Mouse (Mus musculus) heart, embryonic 13.5 days (tissue): ENCODE results near the gene Manbal. TPM values are rescaled to one million over a fixed set of nuclear protein-coding genes. Genes with fewer than 3 reads are reported as not detected.

Experiments
- ATAC-seq: fragments of 200-750 bp; cut with Nextera tagmentation; 2 replicates; pipeline ENCODE4 v1.8.0; 2017; ENCODE audit warnings: moderate TSS enrichment; ENCODE audit not compliant: insufficient number of reproducible peaks, low FRiP score, low TSS enrichment; ENCODE audit errors: extremely low read depth
- H3K27ac ChIP-seq: fragments of 300-500 bp; sonication (generic); replicated peaks from 2 replicates; pipeline ENCODE4 v1.5.1; 2015; ENCODE audit warnings: moderate library complexity, mild to moderate bottlenecking, inconsistent platforms
- H3K27me3 ChIP-seq: fragments of 300-500 bp; sonication (generic); replicated peaks from 2 replicates; pipeline ENCODE4 v1.6.1; 2015; ENCODE audit warnings: mild to moderate bottlenecking, inconsistent platforms
- H3K36me3 ChIP-seq: fragments of 300-500 bp; sonication (generic); 2 replicates; pipeline ENCODE4 v1.6.1; 2015; ENCODE audit warnings: mild to moderate bottlenecking, inconsistent platforms
- H3K4me1 ChIP-seq: fragments of 300-500 bp; sonication (generic); 2 replicates; pipeline ENCODE4 v1.6.1; 2015; ENCODE audit warnings: inconsistent platforms
- H3K4me2 ChIP-seq: fragments of 300-500 bp; sonication (generic); 2 replicates; pipeline ENCODE4 v1.6.1; 2015; ENCODE audit warnings: inconsistent platforms, mild to moderate bottlenecking, moderate library complexity
- H3K4me3 ChIP-seq: fragments of 300-500 bp; sonication (generic); 2 replicates; pipeline ENCODE4 v1.5.1; 2015; ENCODE audit warnings: moderate library complexity, mild to moderate bottlenecking, inconsistent platforms
- H3K9ac ChIP-seq: fragments of 300-500 bp; sonication (generic); 2 replicates; pipeline ENCODE4 v1.6.1; 2015; ENCODE audit warnings: inconsistent platforms, mild to moderate bottlenecking, moderate library complexity
- H3K9me3 ChIP-seq: fragments of 300-500 bp; sonication (generic); 2 replicates; pipeline ENCODE4 v1.6.1; 2016; ENCODE audit warnings: inconsistent platforms
- WGBS: fragments of 180-500 bp; shearing (Covaris S2); methylation state at CpG from one replicate; pipeline ENCODE4 v1.1.7; 2015; ENCODE audit warnings: mixed read lengths; 5-methylcytosine and 5-hydroxymethylcytosine counted together
- polyA plus RNA-seq: library from polyadenylated mRNA; unstranded; fragments of >200 nt; fragmentation: Nextera tagmentation; extraction: Ambion mirVana; gene quantifications from 2 replicates; pipeline ENCODE4 v1.2.1, GENCODE M21; 2015

The Manbal gene
- polyA plus RNA-seq, 1 experiment from 2014 or later, result 65.4 TPM

DNA sequence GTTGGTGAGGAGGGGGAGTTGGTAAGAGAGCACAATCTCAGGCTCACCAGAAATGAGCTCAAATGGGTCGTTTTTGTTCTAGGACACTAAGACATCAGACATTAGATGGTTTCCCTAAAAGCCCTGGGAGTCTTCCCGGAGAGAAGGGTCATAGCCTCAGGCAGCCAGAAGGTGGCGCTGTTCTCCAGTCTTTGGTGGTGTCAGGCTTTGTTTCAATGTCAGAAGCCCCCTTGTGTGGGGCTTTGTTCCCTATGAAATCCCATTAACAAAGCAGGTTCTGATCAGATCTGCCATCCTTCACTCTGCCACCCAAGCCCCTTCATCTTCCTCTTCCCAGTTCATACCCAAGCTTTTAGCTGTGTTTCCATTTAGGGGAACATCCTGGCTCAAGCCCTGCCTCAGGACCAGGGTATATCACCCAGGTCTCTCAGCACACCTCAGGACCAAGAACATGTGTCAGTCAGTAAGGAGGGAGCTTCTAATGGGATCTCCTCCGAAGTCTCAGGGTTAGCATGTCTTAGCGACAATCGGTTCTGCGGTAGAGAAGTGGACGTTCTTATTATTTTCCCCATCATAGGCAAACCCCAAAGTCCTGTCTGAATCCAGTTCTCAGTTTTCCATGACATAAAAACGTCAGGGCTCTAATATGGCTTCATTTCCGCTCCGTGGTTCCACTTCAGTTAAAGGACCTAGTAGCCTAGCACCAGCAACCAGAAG is 25.7 kb upstream of the Manbal start:
- no peak overlapping the region for H3K4me3 ChIP-seq
- no peak overlapping the region for H3K4me2 ChIP-seq
- H3K9me3 ChIP-seq, result no peaks in the 10 kb centered on the region
- 39% methylated on average over 11 of the region's 11 CpGs for WGBS
- H3K4me1 ChIP-seq, result peaks cover 10% of the 10 kb centered on the region; the same call in 1 of the 2 replicates
- H3K27ac ChIP-seq, result no peak overlapping the region
- H3K36me3 ChIP-seq, result no peaks in the 10 kb centered on the region
- no peak overlapping the region for H3K9ac ChIP-seq
- no peak for ATAC-seq
- H3K27me3 ChIP-seq, result peaks cover 4% of the 10 kb centered on the region

DNA sequence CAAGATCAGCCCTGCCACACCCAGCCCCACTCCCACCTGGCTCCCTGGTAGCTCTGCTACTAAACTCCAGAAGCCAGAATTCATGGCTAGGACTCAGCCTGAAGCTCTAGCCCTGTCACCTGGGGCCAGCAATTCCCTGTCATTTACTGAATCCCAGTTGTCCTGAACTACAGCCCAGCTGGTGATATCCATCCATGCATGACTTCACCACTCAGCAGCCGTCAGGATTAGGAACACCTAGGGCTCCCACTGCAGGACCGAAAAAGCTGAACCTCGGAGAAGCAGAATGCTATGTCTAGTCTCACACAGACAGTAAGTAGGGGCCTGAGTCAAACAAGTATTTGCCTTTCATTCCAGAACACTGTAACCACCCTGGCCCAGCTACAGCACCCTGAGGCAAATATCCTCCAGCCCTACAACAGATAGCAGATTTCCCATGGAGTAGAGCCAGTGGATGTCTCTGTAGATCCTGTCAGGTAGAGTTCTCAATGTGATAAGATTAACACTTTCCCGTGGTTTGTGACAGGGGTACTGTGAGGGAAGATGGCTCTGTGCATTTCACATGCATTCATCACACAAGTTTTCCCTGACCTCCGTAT is 25.0 kb upstream of the Manbal start:
- H3K4me2 ChIP-seq, result no peak overlapping the region
- H3K36me3 ChIP-seq, result no peaks in the 10 kb centered on the region
- H3K4me3 ChIP-seq, result no peak overlapping the region
- WGBS, result 45% methylated on average over 5 of the region's 5 CpGs
- H3K27me3 ChIP-seq, result peaks cover 4% of the 10 kb centered on the region
- no peak overlapping the region for H3K9ac ChIP-seq
- no peak for ATAC-seq
- no peak overlapping the region for H3K27ac ChIP-seq
- peaks cover 11% of the 10 kb centered on the region for H3K4me1 ChIP-seq
- no peaks in the 10 kb centered on the region for H3K9me3 ChIP-seq

DNA sequence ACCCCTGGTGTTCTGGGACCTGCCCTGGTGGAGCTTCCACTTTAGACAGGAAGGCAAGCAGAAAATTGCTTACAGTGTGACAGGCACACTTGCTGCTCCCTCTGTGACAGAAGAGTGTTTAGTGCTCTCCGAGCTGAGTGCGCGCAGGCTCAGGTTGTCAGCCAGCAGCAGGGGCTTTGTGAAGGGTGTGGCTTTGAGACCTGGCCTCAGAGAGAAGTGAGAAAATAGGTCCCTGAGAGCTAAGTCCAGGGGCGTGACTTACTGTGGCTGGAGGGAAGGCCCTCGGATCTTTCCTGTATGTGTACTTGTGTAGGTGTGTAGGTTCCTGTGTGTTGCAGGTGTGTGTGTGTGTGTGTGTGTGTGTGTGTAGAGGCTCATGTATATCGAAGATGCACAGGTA is 24.1 kb upstream of the Manbal start:
- Histone ChIP-seq H3K36me3 (no peaks in the 10 kb centered on the region), H3K4me1 (peaks cover 15% of the 10 kb centered on the region), H3K27me3 (peaks cover 4% of the 10 kb centered on the region), H3K9ac (no peak overlapping the region), H3K4me3 (no peak overlapping the region), H3K27ac (no peak overlapping the region), H3K4me2 (no peak overlapping the region), H3K9me3 (no peaks in the 10 kb centered on the region)
- WGBS, result 63% methylated on average over 6 of the region's 6 CpGs
- ATAC-seq, result no peak

DNA sequence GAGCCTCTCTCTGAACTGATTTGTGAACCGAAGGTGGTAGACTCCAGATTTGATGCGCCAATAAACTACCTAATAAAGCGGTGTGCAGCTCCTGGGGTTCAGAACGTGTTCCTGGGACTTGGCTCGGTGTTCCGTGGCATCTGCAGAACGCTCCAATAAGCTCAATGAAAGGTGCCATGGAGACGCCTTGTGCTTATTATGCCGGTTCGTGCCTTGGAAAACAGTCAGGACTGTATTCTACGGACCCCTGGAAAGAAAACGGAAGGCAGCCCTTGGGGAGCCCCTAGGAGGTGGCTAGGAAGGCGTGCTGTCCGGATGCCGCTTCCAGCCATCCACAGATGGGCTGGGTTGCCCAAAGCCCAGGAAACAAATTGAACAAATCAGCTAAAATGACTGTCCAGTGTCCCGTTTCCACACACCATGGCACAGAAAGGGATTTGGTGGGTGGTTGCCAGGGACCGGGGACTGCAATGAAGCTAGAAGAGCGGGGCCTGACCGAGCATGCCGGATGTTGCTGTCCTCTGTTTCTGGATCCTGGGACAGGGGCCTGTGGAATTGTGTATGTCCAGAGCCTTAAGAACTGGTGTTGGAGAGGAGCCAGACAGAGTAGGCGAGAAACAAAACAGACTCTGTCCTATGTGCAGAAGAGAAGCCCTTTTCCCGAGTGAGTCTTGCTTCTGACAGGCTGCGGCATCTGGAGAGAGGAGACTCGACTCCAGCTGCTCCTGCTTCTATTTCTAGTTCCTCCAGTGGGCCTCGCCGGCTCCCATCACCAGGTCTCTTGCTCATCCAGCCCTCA is 19.8 kb upstream of the Manbal start, which contains the start of gene Ghrh:
TSS of gene Ghrh (minus strand) at position 146 of the 799 bp plus-strand sequence.
- Histone ChIP-seq H3K27ac (peak within 1 kb of the TSS; percentile 85), H3K36me3 (no peaks in the 10 kb centered on the region), H3K9ac (peak within 1 kb of the TSS; percentile 64), H3K4me3 (no peak within 1 kb of the TSS), H3K4me2 (peak within 1 kb of the TSS; percentile 37; the same call in 1 of the 2 replicates), H3K4me1 (peaks cover 9% of the 10 kb centered on the region), H3K27me3 (no peaks in the 10 kb centered on the region; the same call in 1 of the 2 replicates), H3K9me3 (no peaks in the 10 kb centered on the region)
- no peak for ATAC-seq
- 66% methylated on average over 26 of the region's 26 CpGs for WGBS

DNA sequence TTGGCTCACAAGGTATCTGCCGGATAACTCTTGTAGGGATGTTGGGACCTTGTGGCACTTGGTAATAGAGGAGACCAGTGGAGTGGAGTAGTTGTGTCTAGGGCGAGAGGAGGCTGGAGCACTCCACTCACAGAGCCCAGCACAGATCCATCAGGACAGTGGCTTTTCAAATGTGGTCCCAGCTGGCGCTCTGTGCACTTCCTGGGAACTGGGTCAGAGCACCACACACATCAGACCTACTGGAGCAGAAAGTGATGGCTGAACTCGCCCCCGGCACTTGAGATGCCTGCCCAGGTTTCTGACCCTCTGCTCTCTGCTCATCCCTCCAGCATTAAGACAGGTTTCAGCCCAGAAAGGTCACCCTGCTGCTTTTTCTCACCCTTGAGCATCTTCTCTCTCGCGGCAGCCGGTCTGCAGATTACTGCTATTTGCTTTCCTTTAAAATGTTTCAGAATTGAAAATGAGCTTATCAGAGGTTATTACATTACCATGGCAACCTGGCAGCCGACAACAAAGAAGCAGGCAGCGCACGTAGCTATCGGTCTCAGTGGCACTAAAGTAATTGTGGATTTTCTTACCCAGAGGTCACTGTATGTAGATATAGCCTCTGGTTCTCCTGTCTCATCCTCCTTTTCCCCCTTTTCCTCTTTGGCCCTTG is 18.1 kb upstream of the Manbal start:
- H3K36me3 ChIP-seq, result no peaks in the 10 kb centered on the region
- no peaks in the 10 kb centered on the region; the same call in 1 of the 2 replicates for H3K27me3 ChIP-seq
- WGBS, result 53% methylated on average over 12 of the region's 12 CpGs
- no peak for ATAC-seq
- H3K9me3 ChIP-seq, result no peaks in the 10 kb centered on the region
- peaks cover 9% of the 10 kb centered on the region for H3K4me1 ChIP-seq
- no peak overlapping the region for H3K27ac ChIP-seq
- no peak overlapping the region for H3K4me3 ChIP-seq
- no peak overlapping the region for H3K4me2 ChIP-seq
- H3K9ac ChIP-seq, result no peak overlapping the region

DNA sequence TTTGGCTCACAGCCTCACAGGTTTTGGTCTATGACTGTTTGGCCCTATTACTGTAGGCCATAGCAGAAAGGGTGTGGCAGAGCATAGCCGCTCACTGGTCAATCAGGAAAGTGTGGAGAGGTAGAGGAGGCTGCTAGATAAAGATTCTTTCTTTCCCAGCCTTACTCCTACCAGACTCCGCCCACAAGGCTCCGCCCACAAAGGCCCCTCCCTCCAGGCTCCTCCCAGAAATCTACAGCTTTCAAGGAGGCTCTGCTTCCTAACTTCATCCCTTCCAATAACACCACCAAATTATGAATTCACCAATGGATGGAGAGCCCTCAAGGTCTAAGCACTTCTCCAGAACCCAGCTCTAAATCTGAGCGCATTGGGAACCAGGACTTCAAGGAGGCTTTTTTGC is 14.2 kb upstream of the Manbal start:
- WGBS, result 56% methylated on average over 4 of the region's 4 CpGs
- Histone ChIP-seq H3K4me3 (no peak overlapping the region), H3K4me1 (no peaks in the 10 kb centered on the region), H3K36me3 (no peaks in the 10 kb centered on the region), H3K9ac (no peak overlapping the region), H3K27ac (no peak overlapping the region), H3K9me3 (0 out of 2 replicates have a peak, but pooled peaks cover 4% of the 10 kb centered on the region), H3K4me2 (no peak overlapping the region), H3K27me3 (no peaks in the 10 kb centered on the region)
- no peak for ATAC-seq

DNA sequence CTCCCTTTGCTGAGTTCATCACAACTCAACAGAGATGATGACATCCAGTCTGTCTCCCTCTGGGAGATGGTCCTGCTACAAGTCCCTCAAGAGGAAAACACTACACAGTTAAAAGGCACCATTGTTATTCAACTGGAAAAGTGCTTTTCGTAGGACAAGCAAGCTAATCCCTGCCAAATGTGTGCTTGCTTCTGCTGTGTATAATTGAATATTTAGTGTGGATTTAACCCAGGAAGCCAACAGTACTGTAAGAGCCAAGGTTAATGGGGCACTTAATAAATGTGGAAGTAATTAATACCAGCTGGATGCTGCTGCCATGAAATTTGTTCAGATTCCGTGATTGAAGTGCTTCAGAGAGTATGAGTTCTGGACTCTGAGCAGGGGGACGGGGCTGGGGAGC is 13.3 kb upstream of the Manbal start:
- 57% methylated on average over 3 of the region's 3 CpGs for WGBS
- Histone ChIP-seq H3K4me2 (no peak overlapping the region), H3K4me1 (no peaks in the 10 kb centered on the region), H3K36me3 (no peaks in the 10 kb centered on the region), H3K9me3 (0 out of 2 replicates have a peak, but pooled peaks cover 4% of the 10 kb centered on the region), H3K9ac (no peak overlapping the region), H3K27ac (no peak overlapping the region), H3K4me3 (no peak overlapping the region), H3K27me3 (no peaks in the 10 kb centered on the region)
- ATAC-seq, result no peak

DNA sequence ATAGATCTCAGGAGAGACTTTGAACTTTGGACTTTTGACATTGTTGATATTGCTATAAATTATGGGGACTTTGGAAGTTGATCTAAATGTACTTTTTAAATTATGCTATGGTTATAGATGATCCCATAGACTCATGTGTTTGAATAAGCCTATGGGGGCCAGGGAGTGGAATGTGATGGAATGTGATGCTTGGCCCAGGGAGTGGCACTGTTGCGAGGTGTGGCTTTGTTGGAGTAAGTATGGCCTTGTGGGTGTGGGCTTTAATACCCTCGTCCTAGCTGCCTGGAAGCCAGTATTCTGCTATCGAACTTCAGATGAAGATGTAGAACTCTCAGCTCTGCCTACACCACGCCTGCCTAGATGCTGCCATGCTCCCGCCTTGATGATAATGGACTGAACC is 7.4 kb upstream of the Manbal start:
- WGBS, result 73% methylated on average over 5 of the region's 5 CpGs
- ATAC-seq, result no peak

DNA sequence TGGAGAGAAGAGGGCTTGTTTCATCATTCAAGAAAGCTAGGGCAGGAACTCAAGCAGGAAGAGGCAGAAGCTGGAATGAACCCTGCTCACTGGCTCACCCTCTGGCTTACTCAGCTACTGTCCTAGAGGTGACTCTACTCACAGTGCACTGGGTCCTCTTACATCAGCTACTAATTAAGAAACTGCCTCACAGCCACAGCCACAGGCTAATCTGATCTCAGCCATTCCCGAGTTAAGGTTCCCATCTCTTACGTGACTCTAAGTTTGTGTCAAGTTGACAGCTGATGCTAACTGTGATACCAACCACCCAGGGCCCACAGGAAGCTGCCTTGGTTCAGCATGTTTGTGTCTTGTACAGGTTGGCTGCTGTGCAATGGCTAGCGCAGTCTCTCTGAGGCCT is 4.4 kb upstream of the Manbal start:
- H3K9ac ChIP-seq, result no peak overlapping the region
- H3K36me3 ChIP-seq, result no peaks in the 10 kb centered on the region
- ATAC-seq, result no peak
- H3K27ac ChIP-seq, result no peak overlapping the region
- H3K9me3 ChIP-seq, result no peaks in the 10 kb centered on the region
- no peak overlapping the region for H3K4me3 ChIP-seq
- 63% methylated on average over 3 of the region's 3 CpGs for WGBS
- no peaks in the 10 kb centered on the region for H3K27me3 ChIP-seq
- no peak overlapping the region for H3K4me2 ChIP-seq
- H3K4me1 ChIP-seq, result peaks cover 15% of the 10 kb centered on the region

More for the DNA sequence above, 7.4 kb upstream of the Manbal start:
- Histone ChIP-seq H3K9ac (no peak overlapping the region), H3K27ac (no peak overlapping the region), H3K27me3 (no peaks in the 10 kb centered on the region), H3K4me2 (no peak overlapping the region), H3K9me3 (0 out of 2 replicates have a peak, but pooled peaks cover 4% of the 10 kb centered on the region), H3K4me1 (peaks cover 8% of the 10 kb centered on the region), H3K4me3 (no peak overlapping the region), H3K36me3 (no peaks in the 10 kb centered on the region)

DNA sequence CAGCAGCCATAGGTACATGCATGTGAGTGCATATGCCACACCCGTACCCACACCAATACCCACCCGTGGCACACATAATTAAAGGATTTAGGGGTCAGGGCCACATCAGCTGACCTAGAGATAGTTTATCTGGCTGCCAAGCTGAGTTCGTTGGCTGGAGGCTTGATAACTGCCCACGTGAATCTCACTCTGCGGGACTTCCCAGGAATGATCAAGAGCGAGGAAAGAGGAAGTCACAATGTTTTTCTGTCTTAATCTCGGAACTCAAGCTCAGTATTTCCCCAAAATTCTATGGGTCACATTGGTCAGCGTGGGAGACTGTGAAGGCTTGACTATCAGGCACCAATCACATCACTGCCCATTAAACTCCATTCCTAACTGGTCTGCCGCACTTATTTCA is 632 bp upstream of the Manbal start:
- no peaks in the 10 kb centered on the region for H3K9me3 ChIP-seq
- no peak for ATAC-seq

DNA sequence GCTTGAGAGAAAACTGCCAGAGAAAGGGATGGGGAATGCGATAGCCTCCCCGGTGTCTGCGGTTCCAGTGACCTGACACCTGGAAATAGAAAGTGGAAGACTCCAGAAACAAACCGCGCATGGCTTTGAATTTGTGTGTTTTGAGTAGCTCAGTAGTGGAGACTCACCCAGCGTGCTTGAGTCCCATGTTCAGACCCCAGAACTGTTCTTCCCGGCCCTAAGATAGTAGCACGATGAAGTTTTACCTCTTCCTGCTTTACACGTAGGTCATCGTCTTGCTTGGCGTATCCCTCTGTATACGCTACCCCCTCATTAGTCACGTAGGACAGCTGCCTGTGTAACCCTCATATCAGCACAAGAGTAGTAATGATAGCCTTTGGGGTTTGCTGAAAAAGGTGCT is 597 bp downstream of the Manbal start:
- no peak for ATAC-seq
- Histone ChIP-seq H3K9ac (peak overlapping the region; percentile 95), H3K36me3 (peaks cover 7% of the 10 kb centered on the region; the same call in 1 of the 2 replicates), H3K4me1 (peaks cover 39% of the 10 kb centered on the region), H3K27ac (peak overlapping the region; percentile 90), H3K4me3 (peak overlapping the region; percentile 86), H3K9me3 (no peaks in the 10 kb centered on the region), H3K27me3 (no peaks in the 10 kb centered on the region), H3K4me2 (peak overlapping the region; percentile 81)
- 3% methylated on average over 13 of the region's 13 CpGs for WGBS

More for the DNA sequence above, 632 bp upstream of the Manbal start:
- H3K9ac ChIP-seq, result peak overlapping the region; percentile 95
- H3K27ac ChIP-seq, result peak overlapping the region; percentile 90
- peak overlapping the region; percentile 86 for H3K4me3 ChIP-seq
- H3K4me1 ChIP-seq, result peaks cover 34% of the 10 kb centered on the region
- WGBS, result 45% methylated on average over 9 of the region's 9 CpGs
- H3K27me3 ChIP-seq, result no peaks in the 10 kb centered on the region
- peaks cover 7% of the 10 kb centered on the region; the same call in 1 of the 2 replicates for H3K36me3 ChIP-seq
- H3K4me2 ChIP-seq, result peak overlapping the region; percentile 81
